Mouse (Mus musculus) MN1 (cell line): ENCODE results near the gene Trim2.

ENCODE experiments used
- DNase-seq: peaks from one replicate; pipeline ENCODE4 v3.0.0-alpha.2; 2016; ENCODE audit warnings: low spot score

Trim2 gene

DNA sequence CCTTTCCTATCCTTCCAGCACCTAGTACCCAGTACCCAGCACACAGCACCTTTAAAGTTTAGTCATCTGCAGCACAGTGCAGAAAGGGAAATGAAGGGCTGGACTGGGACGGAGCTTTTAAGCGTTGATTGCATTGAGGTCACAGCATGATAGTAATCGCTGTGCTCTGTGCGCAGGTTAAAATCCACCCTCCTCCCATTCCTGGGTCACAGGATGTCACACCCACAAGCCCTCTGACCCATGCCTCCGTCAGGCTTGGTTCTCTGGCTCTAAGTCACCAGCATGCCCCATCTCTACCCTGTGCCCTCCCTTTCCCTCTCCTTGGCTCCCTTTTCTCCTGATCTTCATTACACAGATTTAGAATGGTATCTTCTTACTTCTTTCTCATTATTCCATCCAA lies 20.4 kb downstream of the Trim2 start:
- DNase-seq = no peak

GRCm38 (mm10) chr3:84284796-84285195 lies 21.9 kb downstream of the Trim2 start:
- DNase-seq = no peak

GRCm38 (mm10) chr3:84283524-84283923 lies 23.2 kb downstream of the Trim2 start:
- no peak for DNase-seq

GRCm38 (mm10) chr3:84281936-84282371 lies 24.7 kb downstream of the Trim2 start:
- peak; percentile 38 for DNase-seq

GRCm38 (mm10) chr3:84278809-84279208 lies 27.9 kb downstream of the Trim2 start:
- no peak for DNase-seq

DNA sequence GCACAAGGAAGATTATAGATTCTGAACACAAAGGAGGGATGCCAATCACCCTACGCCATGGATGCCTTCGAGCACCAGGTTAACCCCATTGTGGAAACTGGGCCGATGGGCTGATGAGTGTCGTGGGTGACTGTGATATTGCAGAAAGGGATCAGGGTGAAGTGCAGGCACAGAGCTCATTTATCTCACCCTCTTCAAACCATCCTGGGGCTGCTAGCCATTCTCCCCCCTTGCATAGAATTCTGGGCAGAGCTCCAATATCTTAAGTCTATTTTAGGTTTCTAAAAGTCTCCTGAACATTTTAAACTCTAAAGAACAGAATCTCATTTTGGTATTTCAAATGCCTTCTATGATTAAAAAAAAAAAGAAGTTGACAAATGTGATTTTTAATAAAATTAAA lies 31.6 kb downstream of the Trim2 start:
- no peak for DNase-seq

DNA sequence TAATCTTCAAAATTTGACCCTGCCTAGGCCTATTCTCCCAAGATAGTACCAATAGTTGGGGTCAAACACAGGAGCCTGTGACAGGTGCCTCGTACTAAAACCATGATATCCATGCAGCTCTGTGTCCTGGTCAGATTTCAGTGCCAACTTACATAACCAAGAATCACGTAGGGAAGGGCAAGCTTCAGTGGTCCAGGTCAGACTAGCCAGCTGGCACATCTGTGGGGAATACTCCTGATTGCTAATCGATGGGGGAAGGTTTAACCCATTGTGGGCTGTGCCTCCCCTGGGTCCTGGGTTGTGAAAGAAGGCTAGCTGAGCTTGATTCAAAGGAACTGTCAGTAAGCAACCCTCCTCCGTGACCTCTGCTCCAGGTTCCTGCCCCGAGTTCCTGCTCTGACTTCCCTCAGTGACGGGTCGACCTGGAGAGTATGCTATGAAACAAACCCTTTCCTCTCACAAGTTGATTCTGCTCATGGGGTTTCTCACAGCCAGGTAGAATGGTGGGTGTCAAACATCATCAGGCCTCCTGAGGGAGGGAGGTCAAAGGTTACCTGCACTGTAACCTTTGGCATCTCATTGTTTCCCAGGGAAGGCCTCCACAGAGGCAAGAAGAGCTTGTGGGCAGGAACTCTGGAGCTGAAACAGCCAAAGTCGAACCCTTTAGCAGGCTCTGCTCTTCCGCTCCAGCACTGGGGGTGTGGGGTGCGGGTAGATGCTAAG lies 34.2 kb downstream of the Trim2 start:
- DNase-seq = no peak

GRCm38 (mm10) chr3:84271794-84272193 lies 34.9 kb downstream of the Trim2 start:
- no peak for DNase-seq

DNA sequence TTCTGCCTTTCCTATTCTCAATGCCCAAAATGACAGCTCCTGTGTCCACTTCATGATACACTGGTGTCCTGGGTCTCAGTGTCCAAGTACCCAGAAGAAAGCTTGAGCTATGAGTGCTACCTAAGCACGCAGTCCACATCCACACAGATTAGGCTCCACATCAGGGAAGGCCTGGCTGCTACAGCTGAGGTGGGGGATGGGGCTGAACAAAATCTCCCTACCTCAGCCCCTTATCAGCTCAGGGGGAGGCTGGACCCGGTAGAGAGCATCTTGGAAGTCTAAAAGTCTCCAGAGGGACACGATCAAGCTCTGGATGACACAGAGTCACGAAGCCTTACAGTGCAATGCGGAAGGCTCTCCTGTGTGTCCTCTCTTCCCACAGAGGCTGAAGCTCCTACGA lies 35.6 kb downstream of the Trim2 start:
- DNase-seq = no peak

DNA sequence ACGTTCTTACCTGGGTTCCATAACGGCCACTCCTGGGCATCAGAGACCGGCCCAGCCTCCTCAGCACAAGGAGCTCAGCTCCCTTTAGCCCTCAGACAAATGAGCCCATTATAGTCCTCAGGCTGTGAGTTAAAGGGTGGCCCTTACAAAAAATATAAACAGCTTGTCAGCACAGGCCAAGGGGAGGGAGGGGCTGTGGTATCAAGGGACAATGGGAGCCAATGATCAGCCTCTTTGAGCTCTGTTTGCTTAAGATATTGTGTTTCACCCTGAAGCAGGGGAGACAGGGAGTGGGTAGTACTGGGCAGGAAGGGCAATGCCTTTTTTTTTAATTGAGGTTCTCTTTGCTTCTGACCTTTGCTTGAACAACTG lies 36.1 kb downstream of the Trim2 start:
- DNase-seq = no peak

- no peak for DNase-seq
These were observed 36.6 kb downstream of the Trim2 start for GRCm38 (mm10) chr3:84269987-84270623.

DNA sequence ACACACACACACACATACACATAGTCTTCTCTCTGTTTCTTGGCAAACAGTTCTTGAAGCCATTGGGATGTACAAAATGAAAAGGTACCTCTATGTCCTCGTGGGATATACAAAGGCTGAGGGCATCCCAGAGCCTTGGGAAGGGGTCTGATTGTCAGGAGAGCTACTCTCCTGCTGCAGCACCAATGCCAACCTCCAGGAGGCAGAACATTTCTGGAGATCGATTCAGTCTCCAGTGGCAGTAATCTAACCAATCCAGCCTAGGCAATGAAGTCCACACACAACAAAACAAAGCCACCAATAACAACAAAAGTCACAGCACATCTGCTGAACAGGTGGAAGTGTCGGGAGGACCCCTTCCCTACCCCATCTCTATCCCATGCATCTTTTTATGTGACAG lies 38.2 kb downstream of the Trim2 start:
- no peak for DNase-seq

GRCm38 (mm10) chr3:84266391-84266931 lies 40.2 kb downstream of the Trim2 start:
- DNase-seq = no peak

DNA sequence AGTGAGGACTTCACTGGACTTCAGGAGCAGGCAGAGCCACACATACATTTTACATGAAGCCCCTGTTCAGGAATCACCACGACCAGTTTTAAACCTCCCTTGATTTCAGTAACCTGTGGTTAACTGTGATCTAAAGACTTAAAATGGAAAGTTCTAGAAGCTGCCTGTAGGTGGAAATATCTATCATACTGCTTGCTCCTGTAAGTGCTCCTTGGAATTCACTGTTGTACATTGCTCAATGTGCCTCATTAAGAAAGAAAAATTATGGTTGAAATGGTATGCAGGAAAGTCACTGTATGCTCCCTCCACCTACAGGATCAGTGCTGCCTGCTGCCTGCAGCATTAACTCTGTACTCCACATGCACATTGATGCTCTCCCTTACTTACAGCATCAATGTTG lies 41.6 kb downstream of the Trim2 start:
- DNase-seq = no peak

DNA sequence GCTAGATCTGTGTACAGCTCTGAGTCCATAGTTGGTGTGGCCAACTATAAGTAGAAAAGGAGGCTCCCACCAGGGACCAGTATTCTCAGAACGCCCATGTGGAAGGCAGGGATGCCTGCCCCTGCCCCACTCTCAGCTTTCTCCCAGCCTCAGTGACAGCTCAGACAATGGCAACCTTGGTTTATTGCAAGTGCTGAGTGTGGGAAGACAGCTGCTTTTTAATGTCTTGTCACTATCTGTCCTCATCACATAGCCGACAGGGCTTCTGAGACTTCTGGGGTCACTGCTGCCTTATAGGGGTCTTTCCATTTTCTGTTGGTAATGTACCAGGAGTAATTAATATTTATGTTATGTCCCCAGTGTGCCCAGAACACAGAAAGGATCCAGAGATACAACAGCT lies 42.3 kb downstream of the Trim2 start:
- DNase-seq = no peak

DNA sequence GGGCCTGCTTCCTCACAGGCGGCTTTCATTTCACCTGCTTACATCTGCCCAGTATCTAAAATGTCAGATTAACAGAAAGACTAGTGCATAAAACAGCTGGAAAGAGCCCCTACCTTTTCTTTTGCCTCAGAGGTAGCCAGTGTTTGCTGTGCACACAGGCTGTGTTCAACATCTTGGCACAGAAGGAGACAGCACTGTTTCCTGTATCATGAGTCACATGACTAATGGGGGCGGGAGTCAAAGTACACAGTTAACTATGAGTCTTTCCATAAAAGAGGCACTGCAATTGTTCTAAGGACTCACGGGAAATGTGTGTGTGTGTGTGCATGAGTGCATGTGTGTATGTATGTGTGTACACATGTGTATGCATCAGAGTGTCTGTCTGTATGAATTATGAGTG lies 43.9 kb downstream of the Trim2 start:
- no peak for DNase-seq

DNA sequence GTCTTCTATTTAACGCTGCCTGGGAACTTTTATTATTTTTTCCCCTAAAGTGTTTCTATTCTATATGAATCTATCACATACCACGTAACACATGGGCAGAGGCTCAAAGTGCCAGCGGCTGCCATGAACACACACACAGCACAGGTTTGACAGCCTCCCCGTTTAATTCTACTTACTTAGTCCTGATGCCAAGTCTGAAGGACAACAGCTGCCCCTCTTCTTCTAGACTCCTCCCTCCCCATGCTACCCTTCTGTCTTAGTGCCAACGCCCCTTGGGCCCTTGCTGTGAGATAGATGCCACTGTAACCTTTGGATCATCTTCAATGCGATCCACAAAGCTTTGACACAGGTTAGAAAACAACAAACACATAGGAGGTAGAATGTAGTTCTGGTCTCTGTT lies 44.8 kb downstream of the Trim2 start:
- no peak for DNase-seq

- no peak for DNase-seq
These were observed 45.8 kb downstream of the Trim2 start for GRCm38 (mm10) chr3:84260837-84261236.

DNA sequence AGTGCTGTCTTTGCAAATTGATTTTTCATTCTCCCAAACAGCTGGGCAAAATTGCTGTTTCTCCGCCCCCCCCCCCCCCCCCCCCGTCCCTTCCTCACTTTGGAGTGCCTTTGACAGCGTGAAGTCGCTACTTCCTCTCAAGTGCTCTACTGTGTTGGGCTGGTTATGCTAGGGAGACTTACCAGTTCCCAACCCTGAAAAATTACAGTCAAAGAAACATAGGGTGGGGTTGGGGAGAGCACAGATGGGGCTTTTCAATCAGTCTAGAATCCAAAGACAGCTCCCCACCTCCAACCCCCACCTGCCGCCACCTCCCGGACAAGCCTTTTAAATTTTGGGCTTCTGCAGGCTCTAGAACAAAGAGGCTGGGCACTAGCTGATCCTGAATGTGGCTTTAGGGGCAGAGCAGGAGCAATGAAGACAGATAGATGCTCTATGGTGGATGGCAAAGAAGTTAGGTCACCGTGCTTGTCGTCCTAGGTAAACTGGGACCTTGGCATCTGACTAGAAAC lies 46.6 kb downstream of the Trim2 start:
- no peak for DNase-seq

DNA sequence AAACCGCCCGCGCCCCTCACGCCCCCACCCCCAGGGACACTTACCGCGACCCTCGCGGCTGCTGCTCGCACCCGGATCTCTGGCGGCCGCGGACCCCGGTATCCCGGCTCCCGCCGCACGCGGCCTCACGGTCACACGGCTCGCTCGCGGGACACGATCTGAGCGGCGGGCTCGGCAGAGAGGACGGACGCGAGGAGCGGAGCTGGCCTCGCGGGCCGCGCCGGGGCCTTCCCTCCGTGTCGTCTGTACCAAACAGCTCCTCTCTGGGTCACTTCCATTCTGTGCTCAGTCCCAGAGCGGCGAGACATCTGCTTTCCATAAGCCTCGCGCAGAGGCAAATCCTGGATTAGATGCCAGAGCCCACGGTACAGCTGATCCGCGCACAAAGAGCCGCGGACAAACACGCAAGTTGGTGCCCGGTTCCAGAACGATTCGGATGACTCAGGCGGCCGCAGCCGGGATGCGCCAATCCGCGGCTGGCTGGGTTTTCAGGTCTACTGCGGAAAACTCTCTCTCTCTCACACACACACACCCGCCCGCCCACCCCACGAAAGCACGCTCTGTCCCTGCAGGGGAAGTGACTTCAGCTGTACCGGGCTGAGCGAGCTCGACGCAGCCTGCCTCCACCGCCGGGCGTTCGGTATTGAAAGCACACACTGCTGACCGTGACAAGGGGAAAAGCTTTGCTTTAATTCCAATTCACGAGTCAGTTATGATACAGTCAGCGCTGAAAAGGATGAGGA lies 47.2 kb downstream of the Trim2 start:
- peak; percentile 66 for DNase-seq

DNA sequence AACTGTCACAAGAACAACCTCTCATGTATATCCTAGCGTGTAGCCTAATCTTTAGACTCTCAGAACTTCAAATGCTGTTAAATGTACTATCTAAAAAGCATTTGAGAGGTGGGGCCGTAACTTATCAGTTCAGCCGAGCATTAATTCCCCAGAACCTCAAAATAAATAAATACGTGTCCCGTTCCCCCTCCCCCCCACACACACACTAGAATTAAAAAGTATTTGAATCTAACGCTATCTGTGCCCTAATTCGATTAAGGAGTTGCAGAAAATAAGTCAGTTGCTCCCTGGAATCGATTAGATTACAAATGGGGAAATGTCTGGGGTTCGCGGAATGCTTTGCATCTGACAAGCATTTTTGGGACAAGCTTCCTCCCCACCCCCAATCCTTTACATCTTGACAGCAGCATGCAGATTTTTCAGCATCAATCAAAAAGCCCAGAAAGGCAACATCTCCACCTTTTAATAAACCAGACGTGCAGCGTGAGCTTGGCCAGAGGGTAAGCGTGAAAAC lies 48.1 kb downstream of the Trim2 start:
- peak; percentile 27 for DNase-seq

- no peak for DNase-seq
These were observed 48.6 kb downstream of the Trim2 start for GRCm38 (mm10) chr3:84257989-84258517.
